Mouse (Mus musculus): ENCODE results near the gene Gse1. TPM values are rescaled to one million over a fixed set of nuclear protein-coding genes. Genes with fewer than 3 reads are reported as not detected.

Gene Gse1
- polyA plus RNA-seq, 1 experiment from 2014 or later, result 15.4 TPM

- ATAC-seq (ENCODE audit: low FRiP score, low read depth), result no peak
- Histone ChIP-seq H3K36me3 (no peaks in the 10 kb centered on the region), H3K4me2 (no peak overlapping the region), H3K27me3 (no peaks in the 10 kb centered on the region), H3K27ac (replicated peaks) (0 out of 2 replicates have a peak overlapping the region, but pooled peaks have one; percentile 29), H3K4me3 (no peak overlapping the region), H3K9ac (no peak overlapping the region), H3K9me3 (no peaks in the 10 kb centered on the region), H3K4me1 (replicated peaks) (peaks cover 69% of the 10 kb centered on the region)
- 19% methylated on average over 9 of the region's 9 CpGs for WGBS
Measured at GRCm38 (mm10) chr8:120421638-120422037, 193.4 kb downstream of the Gse1 start.

DNA sequence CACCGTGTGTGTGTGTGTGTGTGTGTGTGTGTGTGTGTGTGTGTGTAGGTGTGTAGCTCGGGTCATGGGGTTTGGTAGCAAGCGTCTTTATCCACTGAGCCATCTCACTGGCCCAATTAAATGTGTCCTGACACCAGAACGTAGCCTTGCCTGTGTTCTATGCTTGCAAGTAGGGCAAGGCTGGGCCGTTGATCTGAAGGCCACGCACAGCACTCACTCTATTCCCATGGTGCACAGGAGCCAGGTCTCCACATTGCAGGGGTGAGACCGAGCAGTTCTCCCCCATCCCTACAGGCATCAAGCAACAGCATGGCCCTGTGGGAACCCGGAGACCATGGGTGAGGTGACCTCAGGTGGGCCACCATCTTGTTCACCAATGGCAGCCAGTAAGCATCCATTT lies 194.0 kb downstream of the Gse1 start:
- H3K9ac ChIP-seq, result no peak overlapping the region
- ATAC-seq (ENCODE audit: low FRiP score, low read depth), result no peak
- no peak overlapping the region for H3K4me3 ChIP-seq
- no peaks in the 10 kb centered on the region for H3K9me3 ChIP-seq
- H3K4me2 ChIP-seq, result no peak overlapping the region
- no peaks in the 10 kb centered on the region for H3K36me3 ChIP-seq
- peaks cover 69% of the 10 kb centered on the region for H3K4me1 ChIP-seq (replicated peaks)
- WGBS, result 75% methylated on average over 8 of the region's 8 CpGs
- H3K27me3 ChIP-seq, result no peaks in the 10 kb centered on the region
- H3K27ac ChIP-seq (replicated peaks), result no peak overlapping the region

DNA sequence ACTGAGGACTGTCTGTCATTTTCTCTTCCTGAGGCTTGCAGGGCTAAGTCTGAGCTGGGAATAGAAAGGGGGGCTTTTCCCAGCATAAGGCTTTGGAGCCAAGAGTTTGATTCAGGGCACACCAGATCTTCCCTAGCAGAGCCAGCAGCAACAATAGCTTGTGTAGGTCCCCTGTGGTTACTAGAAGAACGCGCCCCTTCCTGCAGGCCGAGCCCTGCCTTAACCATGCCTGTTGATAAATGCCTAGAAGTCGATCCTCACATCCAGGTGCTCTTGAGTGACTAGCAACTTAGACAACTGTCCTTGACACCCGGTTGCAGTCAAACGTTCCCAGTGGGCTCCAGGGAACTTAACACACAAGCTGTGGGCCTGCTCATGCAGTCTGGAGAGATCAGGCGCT lies 195.3 kb downstream of the Gse1 start:
- no peak for ATAC-seq (ENCODE audit: low FRiP score, low read depth)
- 0 out of 2 replicates have a peak overlapping the region, but pooled peaks have one; percentile 9 for H3K27ac ChIP-seq (replicated peaks)
- no peak overlapping the region for H3K9ac ChIP-seq
- H3K4me1 ChIP-seq (replicated peaks), result peaks cover 69% of the 10 kb centered on the region
- H3K9me3 ChIP-seq, result no peaks in the 10 kb centered on the region
- no peak overlapping the region for H3K4me3 ChIP-seq
- no peaks in the 10 kb centered on the region for H3K36me3 ChIP-seq
- WGBS, result 41% methylated on average over 7 of the region's 7 CpGs
- H3K27me3 ChIP-seq, result no peaks in the 10 kb centered on the region
- H3K4me2 ChIP-seq, result no peak overlapping the region

DNA sequence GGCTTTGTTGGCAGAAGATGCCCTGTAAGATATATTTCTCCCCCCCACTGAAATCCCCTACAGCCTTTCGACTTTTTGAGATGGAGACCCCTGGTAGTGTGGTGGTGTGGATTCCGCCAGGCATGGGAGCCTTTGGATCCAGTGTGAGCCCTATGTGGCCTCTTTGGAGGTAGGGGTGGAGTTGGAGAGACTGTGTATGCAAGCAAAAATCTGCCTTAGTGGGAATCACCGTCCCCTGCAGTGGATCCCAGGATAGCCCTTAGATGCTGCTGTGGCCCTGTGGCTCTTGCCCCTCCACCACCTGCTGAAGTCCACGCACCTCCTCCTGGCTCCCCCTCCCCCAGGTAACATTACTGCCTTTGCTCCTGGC lies 196.6 kb downstream of the Gse1 start:
- H3K4me2 ChIP-seq, result peak overlapping the region; percentile 4; the same call in 1 of the 2 replicates
- 26% methylated on average over 4 of the region's 4 CpGs for whole genome bisulfite sequencing
- ATAC-seq (ENCODE audit: low FRiP score, low read depth), result no peak; the same call in 1 of the 2 replicates
- H3K9ac ChIP-seq, result no peak overlapping the region
- no peaks in the 10 kb centered on the region for H3K9me3 ChIP-seq
- H3K27me3 ChIP-seq, result no peaks in the 10 kb centered on the region
- H3K4me3 ChIP-seq, result no peak overlapping the region
- no peaks in the 10 kb centered on the region for H3K36me3 ChIP-seq
- H3K27ac ChIP-seq (replicated peaks), result peak overlapping the region; percentile 89
- peaks cover 75% of the 10 kb centered on the region for H3K4me1 ChIP-seq (replicated peaks)

GRCm38 (mm10) chr8:120425199-120425941 lies 197.1 kb downstream of the Gse1 start:
- 10% methylated on average over 8 of the region's 8 CpGs for WGBS
- ATAC-seq (ENCODE audit: low FRiP score, low read depth), result peak; percentile 63
- Histone ChIP-seq H3K4me2 (peak overlapping the region; percentile 4), H3K4me1 (replicated peaks) (peaks cover 75% of the 10 kb centered on the region), H3K27me3 (no peaks in the 10 kb centered on the region), H3K27ac (replicated peaks) (peak overlapping the region; percentile 89), H3K36me3 (no peaks in the 10 kb centered on the region), H3K9me3 (no peaks in the 10 kb centered on the region), H3K4me3 (no peak overlapping the region), H3K9ac (peak overlapping the region; percentile 19; the same call in 1 of the 2 replicates)

GRCm38 (mm10) chr8:120426105-120426504 lies 197.8 kb downstream of the Gse1 start:
- Histone ChIP-seq H3K36me3 (no peaks in the 10 kb centered on the region), H3K4me2 (peak overlapping the region; percentile 4; the same call in 1 of the 2 replicates), H3K9me3 (no peaks in the 10 kb centered on the region), H3K27ac (replicated peaks) (peak overlapping the region; percentile 89), H3K27me3 (no peaks in the 10 kb centered on the region), H3K4me3 (no peak overlapping the region), H3K4me1 (replicated peaks) (peaks cover 71% of the 10 kb centered on the region), H3K9ac (0 out of 2 replicates have a peak overlapping the region, but pooled peaks have one; percentile 19)
- 68% methylated on average over 1 of the region's 1 CpGs for WGBS
- ATAC-seq (ENCODE audit: low FRiP score, low read depth), result no peak

- Histone ChIP-seq H3K4me2 (no peak overlapping the region), H3K4me1 (replicated peaks) (peaks cover 64% of the 10 kb centered on the region), H3K9ac (no peak overlapping the region), H3K36me3 (no peaks in the 10 kb centered on the region), H3K9me3 (no peaks in the 10 kb centered on the region), H3K4me3 (no peak overlapping the region), H3K27ac (replicated peaks) (peak overlapping the region; percentile 89), H3K27me3 (no peaks in the 10 kb centered on the region)
- ATAC-seq (ENCODE audit: low FRiP score, low read depth), result no peak
- WGBS, result 50% methylated on average over 20 of the region's 20 CpGs
Measured at GRCm38 (mm10) chr8:120426622-120427385, 198.5 kb downstream of the Gse1 start.

DNA sequence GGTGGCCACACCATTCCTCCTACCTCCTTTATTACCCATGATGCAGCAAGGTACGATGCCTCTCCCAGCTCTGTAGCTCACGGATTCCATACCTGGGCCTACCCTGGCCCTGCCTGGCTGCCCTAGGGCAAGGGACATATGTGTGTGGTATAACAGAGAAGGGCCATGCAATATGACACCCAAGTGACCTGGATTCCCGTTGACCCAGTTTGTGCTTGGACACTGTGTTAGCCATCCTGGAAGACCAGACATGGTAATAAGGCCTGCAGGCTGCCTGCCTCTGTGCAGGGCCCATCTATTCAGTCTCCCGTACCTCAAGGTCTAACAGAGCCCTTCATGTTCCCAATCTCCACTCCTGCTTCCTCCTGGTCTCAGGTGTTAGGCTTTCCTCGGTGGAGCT lies 200.2 kb downstream of the Gse1 start:
- no peak for ATAC-seq (ENCODE audit: low FRiP score, low read depth)
- peaks cover 58% of the 10 kb centered on the region for H3K4me1 ChIP-seq (replicated peaks)
- no peak overlapping the region for H3K4me3 ChIP-seq
- no peak overlapping the region for H3K27ac ChIP-seq (replicated peaks)
- H3K36me3 ChIP-seq, result no peaks in the 10 kb centered on the region
- 84% methylated on average over 5 of the region's 5 CpGs for WGBS
- H3K9ac ChIP-seq, result no peak overlapping the region
- no peak overlapping the region for H3K4me2 ChIP-seq
- H3K27me3 ChIP-seq, result no peaks in the 10 kb centered on the region
- no peaks in the 10 kb centered on the region for H3K9me3 ChIP-seq

GRCm38 (mm10) chr8:120429116-120429515 lies 200.9 kb downstream of the Gse1 start:
- no peaks in the 10 kb centered on the region for H3K9me3 ChIP-seq
- H3K4me3 ChIP-seq, result no peak overlapping the region
- no peaks in the 10 kb centered on the region for H3K36me3 ChIP-seq
- H3K27ac ChIP-seq (replicated peaks), result no peak overlapping the region
- no peak for ATAC-seq (ENCODE audit: low FRiP score, low read depth)
- H3K4me1 ChIP-seq (replicated peaks), result peaks cover 52% of the 10 kb centered on the region
- H3K9ac ChIP-seq, result no peak overlapping the region
- H3K27me3 ChIP-seq, result no peaks in the 10 kb centered on the region
- H3K4me2 ChIP-seq, result no peak overlapping the region
- WGBS, result 100% methylated on average over 1 of the region's 1 CpGs

DNA sequence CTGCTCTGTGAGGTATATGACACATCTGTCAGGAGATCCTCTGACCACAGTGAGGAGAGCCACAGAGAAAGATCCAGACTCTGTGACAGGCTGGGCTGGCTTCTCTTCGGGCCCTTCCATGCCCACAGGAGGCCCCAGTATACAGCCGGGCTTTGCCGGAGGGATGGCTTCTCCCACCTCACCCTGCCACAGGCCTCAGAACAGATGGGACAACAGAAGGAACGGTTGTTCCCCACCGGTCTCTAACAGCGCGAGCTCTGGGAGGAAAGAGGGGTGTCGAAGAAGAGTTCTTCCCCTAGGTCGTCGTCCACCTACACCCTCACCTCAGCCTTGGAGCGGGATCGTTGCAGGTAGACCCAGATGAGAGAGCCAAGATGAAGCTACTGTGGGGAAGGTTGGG lies 202.8 kb downstream of the Gse1 start:
- H3K4me2 ChIP-seq, result no peak overlapping the region
- H3K4me1 ChIP-seq (replicated peaks), result peaks cover 33% of the 10 kb centered on the region
- no peak overlapping the region for H3K4me3 ChIP-seq
- ATAC-seq (ENCODE audit: low FRiP score, low read depth), result no peak
- no peaks in the 10 kb centered on the region for H3K36me3 ChIP-seq
- no peak overlapping the region for H3K9ac ChIP-seq
- H3K27me3 ChIP-seq, result no peaks in the 10 kb centered on the region
- no peak overlapping the region for H3K27ac ChIP-seq (replicated peaks)
- WGBS, result 67% methylated on average over 12 of the region's 12 CpGs
- H3K9me3 ChIP-seq, result no peaks in the 10 kb centered on the region

- Histone ChIP-seq H3K4me1 (replicated peaks) (peaks cover 30% of the 10 kb centered on the region), H3K4me3 (no peak overlapping the region), H3K36me3 (no peaks in the 10 kb centered on the region), H3K4me2 (no peak overlapping the region), H3K27ac (replicated peaks) (no peak overlapping the region), H3K9me3 (no peaks in the 10 kb centered on the region), H3K27me3 (no peaks in the 10 kb centered on the region), H3K9ac (no peak overlapping the region)
- no peak for ATAC-seq (ENCODE audit: low FRiP score, low read depth)
- WGBS, result 79% methylated on average over 7 of the region's 7 CpGs
Measured at GRCm38 (mm10) chr8:120432438-120432837, 204.2 kb downstream of the Gse1 start.

DNA sequence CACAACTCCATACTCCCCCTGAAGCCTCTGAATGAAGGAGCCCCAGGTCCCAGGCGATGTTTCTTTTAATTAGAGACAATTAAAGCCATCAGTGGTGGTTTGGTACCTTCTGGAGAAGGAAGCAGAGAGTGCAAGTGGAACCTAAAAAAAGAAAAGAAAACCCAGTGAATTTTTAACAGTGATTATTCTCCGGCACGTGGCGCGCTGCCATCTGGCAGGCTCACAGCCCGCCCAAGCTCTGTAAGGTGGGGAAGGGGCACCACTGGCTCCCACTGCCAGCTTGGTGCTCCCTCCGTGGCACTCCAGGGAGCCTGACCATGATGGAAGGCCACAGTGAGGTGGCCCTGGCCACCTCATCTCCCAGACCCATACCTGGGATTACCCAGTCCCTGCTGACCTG lies 204.9 kb downstream of the Gse1 start:
- Histone ChIP-seq H3K4me2 (no peak overlapping the region), H3K27ac (replicated peaks) (no peak overlapping the region), H3K4me3 (no peak overlapping the region), H3K9ac (no peak overlapping the region), H3K4me1 (replicated peaks) (peaks cover 31% of the 10 kb centered on the region), H3K9me3 (no peaks in the 10 kb centered on the region), H3K36me3 (no peaks in the 10 kb centered on the region), H3K27me3 (no peaks in the 10 kb centered on the region)
- WGBS, result 57% methylated on average over 7 of the region's 7 CpGs
- ATAC-seq (ENCODE audit: low FRiP score, low read depth), result no peak
